Mouse (Mus musculus): ENCODE results near the gene Lep. TPM values are rescaled to one million over a fixed set of nuclear protein-coding genes. Genes with fewer than 3 reads are reported as not detected.

Gene Lep
- total RNA-seq, 1 experiment from 2014 or later: 6.3 TPM

- peak; percentile 37 for DNase-seq
Observed at GRCm38 (mm10) chr6:29117417-29118104, 57.5 kb downstream of the Lep start.

GRCm38 (mm10) chr6:29118231-29118630 is 58.2 kb downstream of the Lep start:
- no peak for DNase-seq

DNA sequence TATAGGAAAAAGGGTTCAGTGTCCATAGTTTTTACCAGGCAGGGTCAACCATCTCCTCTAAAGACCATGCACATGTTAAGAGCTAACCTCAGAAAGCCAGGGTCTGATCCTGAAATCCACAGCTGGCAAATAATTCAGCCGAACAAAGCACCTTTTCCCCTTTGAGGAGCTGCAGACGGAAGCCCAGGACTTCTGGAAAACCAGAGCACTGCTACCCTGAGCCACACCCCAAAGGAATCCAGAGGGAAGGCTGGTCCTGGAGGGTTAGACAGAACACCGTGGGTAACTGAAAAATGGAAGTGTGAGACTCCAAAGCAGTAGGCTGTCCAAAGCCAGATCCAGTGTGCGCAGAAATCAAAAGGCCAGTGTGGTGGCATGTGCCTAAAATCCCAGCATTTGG is 58.9 kb downstream of the Lep start:
- DNase-seq: no peak

- DNase-seq: no peak
Observed at GRCm38 (mm10) chr6:29119990-29120389, 60.0 kb downstream of the Lep start.

Small RNA genes within 50 kb of the gene (microRNA-seq; reads per million reads assigned to microRNA genes)
- 11.0 to 14.9 reads per million in 2 experiments for gene Mir129-1

Other genes starting within 250 kb of the Lep start
- gene Lrrc4, start 228.5 kb upstream of the Lep start, total RNA-seq (2021): 3.5 and 3.7 TPM in 2 replicates
- 33.1 and 34.2 TPM in 2 replicates for gene Rbm28, start 104.8 kb downstream of the Lep start, total RNA-seq (2021)
- gene Prrt4, start 119.4 kb downstream of the Lep start, total RNA-seq (2021): 2.9 and 6.2 TPM in 2 replicates
- gene Impdh1, start 156.1 kb downstream of the Lep start, total RNA-seq (2021): 76.4 and 81.1 TPM in 2 replicates
- 4.3 and 7.4 TPM in 2 replicates for gene Hilpda, start 212.3 kb downstream of the Lep start, total RNA-seq (2021)
- gene Fam71f2, start 219.4 kb downstream of the Lep start, total RNA-seq (2021): 0.33 TPM in 1 of 2 replicates, not detected in the other

All from adrenal gland, postnatal 25 days (tissue).